Mouse (Mus musculus): Measurements from ENCODE around the gene Spata9. TPM values are rescaled to one million over a fixed set of nuclear protein-coding genes. Genes with fewer than 3 reads are reported as not detected.

Spata9 gene
- polyA plus RNA-seq, 1 experiment = not detected

DNA sequence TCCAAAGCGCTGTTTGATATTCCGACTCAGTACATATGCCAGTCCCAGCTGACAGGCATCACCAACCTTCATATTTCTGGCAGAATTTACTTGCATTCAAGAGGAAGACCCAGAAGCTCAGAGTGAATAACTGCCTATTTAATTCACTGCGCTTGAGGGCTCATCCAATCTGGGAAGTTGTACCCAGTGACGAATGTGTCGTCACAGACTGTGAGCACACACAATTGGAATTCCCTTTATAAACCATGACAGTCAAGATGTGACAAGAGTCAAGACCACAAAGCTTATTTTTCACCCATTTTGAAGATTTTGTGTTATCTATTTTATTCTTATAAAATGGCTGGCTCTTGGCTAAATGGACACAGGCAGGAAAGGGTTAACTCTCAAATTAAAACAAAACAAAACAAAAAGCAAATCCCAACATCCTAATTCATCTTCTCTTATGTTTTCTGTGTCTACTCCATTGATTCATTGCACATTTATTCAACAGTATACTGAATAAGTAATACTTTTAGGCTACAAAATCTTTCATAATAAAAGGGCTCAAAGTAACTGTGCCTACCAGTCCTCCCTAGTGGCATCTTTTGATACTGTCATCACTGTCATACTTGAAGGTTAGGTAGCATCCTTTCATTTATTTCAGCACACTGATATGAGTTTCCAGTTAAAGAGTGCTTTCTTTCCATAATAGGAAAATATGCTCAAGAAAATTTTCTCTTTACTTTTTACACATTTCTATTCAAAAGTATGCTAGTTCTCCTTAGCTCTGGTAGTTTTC, 25.2 kb upstream of the Spata9 start:
- H3K27ac ChIP-seq (ENCODE audit: insufficient read depth, low read depth, low read length) = no peak overlapping the region
- no peak overlapping the region for H3K4me3 ChIP-seq (ENCODE audit: insufficient read depth, low read depth, low read length)
- 72% methylated on average over 5 of the region's 5 CpGs for WGBS

DNA sequence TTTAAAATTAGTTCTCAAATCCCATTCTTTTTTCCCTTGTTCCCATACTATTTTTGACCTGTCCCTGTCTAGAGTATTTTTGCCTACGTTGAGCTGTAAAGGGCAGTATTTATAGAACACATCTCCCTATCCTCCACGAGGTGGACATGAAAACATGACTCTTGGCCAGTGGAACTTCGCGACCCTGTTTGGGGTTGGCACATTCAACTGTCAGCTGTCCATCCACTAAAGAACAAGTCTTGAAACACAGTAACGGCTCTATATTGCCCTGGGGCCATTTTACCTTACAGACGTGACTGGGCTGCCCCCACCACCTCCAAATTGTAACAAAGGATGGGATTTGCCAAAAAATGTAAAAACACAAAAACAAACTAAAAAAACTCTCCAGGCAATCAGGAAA, 24.2 kb upstream of the Spata9 start:
- 1% methylated on average over 6 of the region's 6 CpGs for WGBS
- Histone ChIP-seq H3K4me1 (ENCODE audit: control insufficient read depth, insufficient read depth, low read length) (no peaks in the 10 kb centered on the region), H3K27ac (ENCODE audit: insufficient read depth, low read depth, low read length) (peak overlapping the region; percentile 85), H3K4me3 (ENCODE audit: insufficient read depth, low read depth, low read length) (peak overlapping the region; percentile 63)
- TF ChIP-seq CTCF (IDR thresholded peaks at IDR 0.05; ENCODE audit: insufficient read depth, low read depth, low read length) (no peak), POLR2A (IDR thresholded peaks at IDR 0.05; ENCODE audit: insufficient read depth, low read depth, low read length) (no peak)

More for the DNA sequence above, 25.2 kb upstream of the Spata9 start:
- no peak for TF ChIP-seq CTCF (IDR thresholded peaks at IDR 0.05; ENCODE audit: insufficient read depth, low read depth, low read length)
- no peak for TF ChIP-seq POLR2A (IDR thresholded peaks at IDR 0.05; ENCODE audit: insufficient read depth, low read depth, low read length)
- H3K4me1 ChIP-seq (ENCODE audit: control insufficient read depth, insufficient read depth, low read length) = no peaks in the 10 kb centered on the region

DNA sequence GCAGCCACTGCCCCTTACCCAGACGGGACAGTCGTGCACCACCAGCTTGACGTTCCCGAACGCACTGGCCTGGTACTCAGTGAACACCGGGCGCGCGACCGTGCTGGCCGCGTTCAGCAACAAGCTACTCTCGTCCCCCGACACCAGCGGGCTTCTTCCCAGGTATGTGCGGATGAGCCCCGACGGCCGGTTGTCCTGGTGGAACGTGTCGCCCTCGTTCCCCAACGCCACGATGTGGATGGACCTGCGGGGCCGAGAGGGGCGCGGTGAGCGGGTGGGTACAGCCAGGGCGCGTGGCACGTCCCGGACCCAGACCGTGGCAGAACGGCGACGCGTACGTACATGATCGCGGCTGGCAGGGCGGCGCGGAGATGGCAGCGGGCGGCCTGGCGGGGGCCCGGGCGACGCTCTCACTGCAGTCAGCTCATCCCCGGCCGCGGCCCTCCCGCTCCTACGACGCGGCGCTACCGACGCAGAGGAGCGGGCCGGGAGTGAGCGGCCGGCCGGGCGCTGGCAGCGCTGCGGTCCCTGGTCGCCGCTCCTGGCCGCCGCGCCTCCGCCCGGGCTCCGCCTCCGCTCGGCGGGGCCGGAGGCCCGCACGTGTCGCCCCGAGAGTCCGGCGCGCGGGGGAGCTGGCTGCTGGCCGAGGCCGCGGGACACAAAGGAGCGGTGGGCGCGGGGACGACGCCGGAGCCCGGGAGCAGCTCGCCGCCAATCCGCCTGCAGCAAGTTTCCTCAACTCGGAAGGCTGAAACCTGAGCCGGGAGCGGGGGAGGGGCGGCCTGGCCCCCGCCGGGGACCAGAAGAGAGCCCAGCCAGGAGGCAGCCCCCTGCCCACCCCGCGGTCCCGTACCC, 23.5 kb upstream of the Spata9 start, which contains the start of gene Rhobtb3:
Gene Rhobtb3, minus strand, starts transcription at position 737 of the 855 bp plus-strand sequence.
- TF ChIP-seq CTCF (IDR thresholded peaks at IDR 0.05; ENCODE audit: insufficient read depth, low read depth, low read length) = no peak
- peak; percentile 0; the same call in 1 of the 2 replicates for TF ChIP-seq POLR2A (IDR thresholded peaks at IDR 0.05; ENCODE audit: insufficient read depth, low read depth, low read length)
- WGBS = under 1% methylated on average over 110 of the region's 110 CpGs

DNA sequence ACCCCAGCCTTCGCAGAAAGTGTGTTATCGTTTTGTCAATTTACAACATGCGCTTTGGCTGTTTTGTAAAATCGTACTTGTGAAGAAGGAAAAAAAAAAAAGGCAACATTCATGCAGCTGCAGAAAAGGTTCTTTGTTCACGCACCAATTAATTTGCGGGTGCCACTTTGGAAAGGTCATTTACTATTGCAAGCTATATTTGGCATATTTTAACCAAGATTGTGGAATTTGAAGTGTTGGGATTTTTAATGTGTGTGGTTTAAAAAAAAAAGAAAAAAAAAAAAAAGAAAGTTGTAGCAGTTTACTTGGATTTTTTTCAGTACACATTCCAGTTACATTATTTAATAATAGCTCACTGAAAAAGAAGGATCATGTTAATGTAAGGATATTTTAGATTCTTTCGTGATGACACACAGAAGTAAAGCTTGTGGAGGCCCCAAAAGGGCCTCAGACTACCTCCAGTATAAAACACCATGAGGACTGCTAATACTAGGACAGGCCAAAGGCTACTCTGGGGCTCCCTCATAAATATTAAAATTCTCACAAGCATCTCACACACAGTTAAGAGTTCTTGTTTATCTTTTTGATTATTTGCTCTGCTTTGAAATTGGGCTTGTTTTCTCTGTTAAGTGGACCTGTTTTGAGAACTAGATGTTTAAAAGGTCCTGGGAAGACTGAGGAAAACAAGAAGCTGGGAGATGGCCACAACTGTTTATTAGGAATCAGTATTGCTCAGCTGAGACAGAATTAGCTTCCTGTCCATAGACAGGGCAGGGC, 22.7 kb upstream of the Spata9 start:
- Histone ChIP-seq H3K4me3 (ENCODE audit: insufficient read depth, low read depth, low read length) (peak overlapping the region; percentile 63), H3K4me1 (ENCODE audit: control insufficient read depth, insufficient read depth, low read length) (no peaks in the 10 kb centered on the region), H3K27ac (ENCODE audit: insufficient read depth, low read depth, low read length) (peak overlapping the region; percentile 85; the same call in 1 of the 2 replicates)
- TF ChIP-seq CTCF (IDR thresholded peaks at IDR 0.05; ENCODE audit: insufficient read depth, low read depth, low read length) (no peak), POLR2A (IDR thresholded peaks at IDR 0.05; ENCODE audit: insufficient read depth, low read depth, low read length) (no peak)
- 5% methylated on average over 7 of the region's 7 CpGs for WGBS

More for the DNA sequence above, 23.5 kb upstream of the Spata9 start, which contains the start of gene Rhobtb3:
- peak within 1 kb of the TSS; percentile 85 for H3K27ac ChIP-seq (ENCODE audit: insufficient read depth, low read depth, low read length)
- peak within 1 kb of the TSS; percentile 63 for H3K4me3 ChIP-seq (ENCODE audit: insufficient read depth, low read depth, low read length)
- H3K4me1 ChIP-seq (ENCODE audit: control insufficient read depth, insufficient read depth, low read length) = no peaks in the 10 kb centered on the region

DNA sequence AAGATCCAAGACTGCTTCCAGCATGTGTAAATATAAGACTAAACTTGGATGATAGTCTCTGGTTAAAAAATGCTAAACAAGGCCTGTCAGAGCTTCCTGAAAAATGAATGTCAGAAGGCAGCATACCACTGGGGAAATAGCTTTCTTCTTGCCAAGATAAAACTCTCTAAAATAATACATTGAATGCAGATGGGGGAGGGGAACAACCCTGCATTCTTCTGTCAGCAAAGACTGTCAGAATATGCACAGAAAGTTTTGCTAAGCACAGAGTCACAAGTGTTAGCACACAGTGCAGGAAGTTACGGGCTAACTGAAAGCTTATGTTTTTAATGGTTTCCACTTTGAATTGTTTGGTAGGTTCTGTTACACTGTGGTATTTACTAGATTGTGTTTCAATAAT, 16.7 kb upstream of the Spata9 start:
- no peak overlapping the region for H3K27ac ChIP-seq (ENCODE audit: insufficient read depth, low read depth, low read length)
- TF ChIP-seq POLR2A (IDR thresholded peaks at IDR 0.05; ENCODE audit: insufficient read depth, low read depth, low read length) = no peak
- TF ChIP-seq CTCF (IDR thresholded peaks at IDR 0.05; ENCODE audit: insufficient read depth, low read depth, low read length) = no peak
- 93% methylated on average over 1 of the region's 1 CpGs for WGBS
- H3K4me1 ChIP-seq (ENCODE audit: control insufficient read depth, insufficient read depth, low read length) = no peaks in the 10 kb centered on the region
- no peak overlapping the region for H3K4me3 ChIP-seq (ENCODE audit: insufficient read depth, low read depth, low read length)

DNA sequence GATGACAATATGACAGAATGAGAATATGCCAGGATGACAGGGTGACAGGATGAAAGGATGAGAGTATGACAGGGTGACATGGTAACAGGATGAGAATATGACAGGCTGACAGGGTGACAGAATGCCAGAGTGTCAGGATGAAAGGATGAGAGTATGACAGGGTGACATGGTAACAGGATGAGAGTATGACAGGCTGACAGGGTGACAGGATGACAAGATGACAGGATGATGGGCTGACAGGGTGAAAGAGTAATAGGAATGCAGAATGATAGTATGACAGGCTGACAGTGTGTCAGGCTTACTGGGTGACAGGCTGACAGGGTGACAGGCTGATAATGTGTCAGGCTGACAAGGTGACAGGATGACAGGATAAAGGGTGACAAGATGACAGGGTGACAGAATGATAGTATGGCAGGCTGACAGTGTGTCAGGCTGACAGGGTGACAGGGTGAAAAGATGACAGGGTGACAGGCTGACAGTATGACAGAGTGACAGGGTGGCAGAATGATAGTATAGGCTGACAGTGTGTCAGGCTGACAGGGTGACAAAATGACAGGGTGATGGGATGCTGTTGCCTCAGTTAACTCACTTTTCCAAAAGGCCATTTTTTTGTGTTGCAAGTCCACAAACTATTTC, 11.5 kb upstream of the Spata9 start:
- TF ChIP-seq POLR2A (IDR thresholded peaks at IDR 0.05; ENCODE audit: insufficient read depth, low read depth, low read length) = no peak
- no peak for TF ChIP-seq CTCF (IDR thresholded peaks at IDR 0.05; ENCODE audit: insufficient read depth, low read depth, low read length)
- Histone ChIP-seq H3K27ac (ENCODE audit: insufficient read depth, low read depth, low read length) (no peak overlapping the region), H3K4me1 (ENCODE audit: control insufficient read depth, insufficient read depth, low read length) (no peaks in the 10 kb centered on the region), H3K4me3 (ENCODE audit: insufficient read depth, low read depth, low read length) (no peak overlapping the region)

DNA sequence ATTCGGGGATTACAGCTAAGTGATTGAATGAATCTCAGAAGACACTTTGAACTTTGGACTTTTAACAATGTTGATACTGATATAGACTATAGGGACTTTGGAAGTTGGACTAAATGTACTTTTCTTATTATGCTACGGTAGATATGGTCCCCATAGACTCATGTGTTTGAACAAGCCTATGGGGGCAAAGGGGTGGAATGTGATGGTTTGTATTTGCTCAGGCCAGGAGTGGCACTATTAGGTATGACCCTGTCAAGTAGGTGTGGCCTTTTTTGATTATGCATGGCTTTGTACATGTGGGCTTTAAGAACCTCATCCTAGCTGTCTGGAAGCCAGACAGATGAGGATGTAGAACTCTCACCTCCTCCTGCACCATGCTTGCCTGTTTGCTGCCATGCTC, 7.5 kb downstream of the Spata9 start:
- no peak overlapping the region for H3K4me3 ChIP-seq (ENCODE audit: insufficient read depth, low read depth, low read length)
- TF ChIP-seq CTCF (IDR thresholded peaks at IDR 0.05; ENCODE audit: insufficient read depth, low read depth, low read length) = no peak
- TF ChIP-seq POLR2A (IDR thresholded peaks at IDR 0.05; ENCODE audit: insufficient read depth, low read depth, low read length) = no peak
- no peaks in the 10 kb centered on the region for H3K4me1 ChIP-seq (ENCODE audit: control insufficient read depth, insufficient read depth, low read length)
- WGBS = 87% methylated on average over 2 of the region's 2 CpGs
- H3K27ac ChIP-seq (ENCODE audit: insufficient read depth, low read depth, low read length) = no peak overlapping the region

DNA sequence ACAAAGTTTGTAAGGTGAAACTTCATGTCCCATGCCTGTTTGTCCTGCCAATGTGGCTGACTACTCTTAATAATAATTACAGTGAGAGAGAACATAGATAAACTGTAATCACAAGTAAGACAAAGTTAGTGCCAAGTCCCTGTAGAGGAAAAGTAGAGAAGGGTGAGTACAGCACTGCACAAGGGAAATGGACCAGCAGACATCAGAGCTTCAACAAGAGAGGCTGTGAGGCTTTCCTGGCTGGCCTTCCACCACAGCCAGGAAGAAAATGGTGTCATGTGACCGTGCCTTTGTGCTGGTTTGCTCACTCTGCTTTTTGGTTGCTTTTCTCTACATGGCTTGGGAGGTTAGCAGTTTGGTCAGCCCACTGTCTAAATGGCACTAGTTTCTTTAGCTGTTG, 8.7 kb downstream of the Spata9 start:
- TF ChIP-seq CTCF (IDR thresholded peaks at IDR 0.05; ENCODE audit: insufficient read depth, low read depth, low read length) (no peak), POLR2A (IDR thresholded peaks at IDR 0.05; ENCODE audit: insufficient read depth, low read depth, low read length) (no peak)
- Histone ChIP-seq H3K27ac (ENCODE audit: insufficient read depth, low read depth, low read length) (no peak overlapping the region), H3K4me3 (ENCODE audit: insufficient read depth, low read depth, low read length) (no peak overlapping the region), H3K4me1 (ENCODE audit: control insufficient read depth, insufficient read depth, low read length) (no peaks in the 10 kb centered on the region)
- 50% methylated on average over 1 of the region's 1 CpGs for WGBS

Measured in olfactory bulb, adult 2 months (tissue).